Comparison of ENCODE assay signal across 8 mouse cellular contexts in genomic region chr5:142794582-142794981, GRCm38 (mm10). TPM values are rescaled to one million over a fixed set of nuclear protein-coding genes. Genes with fewer than 3 reads are reported as not detected.
DNase-seq lines count a peak whose midpoint lies in the region; ATAC-seq and TF ChIP-seq lines count a peak whose summit lies in the region.

No protein-coding gene starts in this region.

- whole genome bisulfite sequencing in intestine, embryonic 15.5 days, result 78% methylated on average over 13 of the region's 13 CpGs
- 82% methylated on average over 13 of the region's 13 CpGs for WGBS in intestine, postnatal 0 days
- 64% methylated on average over 13 of the region's 13 CpGs for WGBS in liver, embryonic 11.5 days
- 81% methylated on average over 13 of the region's 13 CpGs for WGBS in neural tube, embryonic 15.5 days

- H3K4me2 ChIP-seq in intestine, embryonic 15.5 days (replicated peaks), result no peak overlapping the region
- no peak overlapping the region for H3K4me2 ChIP-seq in intestine, postnatal 0 days (replicated peaks; ENCODE audit: low read depth)
- H3K4me2 ChIP-seq in liver, embryonic 11.5 days, result peak overlapping the region; percentile 48
- no peak overlapping the region for H3K4me2 ChIP-seq in neural tube, embryonic 15.5 days

- no peak overlapping the region for H3K4me3 ChIP-seq in intestine, embryonic 15.5 days (replicated peaks)
- no peak overlapping the region for H3K4me3 ChIP-seq in intestine, postnatal 0 days (ENCODE audit: low read depth, low read length)
- peak overlapping the region; percentile 59 for H3K4me3 ChIP-seq in bone marrow macrophage, adult 2 months (ENCODE audit: insufficient read depth, low read length)
- H3K4me3 ChIP-seq in liver, embryonic 11.5 days (ENCODE audit: low read depth, low read length), result peak overlapping the region; percentile 36
- H3K4me3 ChIP-seq in neural tube, embryonic 15.5 days (replicated peaks), result no peak overlapping the region

- no peak for DNase-seq in liver, embryonic 11.5 days (ENCODE audit: low spot score)
- DNase-seq in ovary, adult 18-20 months (ENCODE audit: low spot score), result no peak
- no peak for DNase-seq in layer of hippocampus, adult 8-10 months (ENCODE audit: low spot score in 2 of 2)
- DNase-seq in right cerebral cortex, postnatal 14 days, result no peak

- H3K4me1 ChIP-seq in intestine, embryonic 15.5 days (replicated peaks), result peaks cover 16% of the 10 kb centered on the region
- H3K4me1 ChIP-seq in intestine, postnatal 0 days (replicated peaks; ENCODE audit: control insufficient read depth, insufficient read depth, low read length), result peaks cover 5% of the 10 kb centered on the region; the same call in 1 of the 2 replicates
- H3K4me1 ChIP-seq in bone marrow macrophage, adult 2 months (ENCODE audit: control insufficient read depth, insufficient read depth, low read length), result peaks cover 59% of the 10 kb centered on the region
- H3K4me1 ChIP-seq in liver, embryonic 11.5 days (replicated peaks; ENCODE audit: control insufficient read depth, insufficient read depth, low read length), result peaks cover 10% of the 10 kb centered on the region
- peaks cover 79% of the 10 kb centered on the region for H3K4me1 ChIP-seq in neural tube, embryonic 15.5 days

- no peak overlapping the region; the same call in 1 of the 2 replicates for H3K27ac ChIP-seq in intestine, embryonic 15.5 days
- H3K27ac ChIP-seq in intestine, postnatal 0 days (ENCODE audit: low read depth, low read length), result no peak overlapping the region
- H3K27ac ChIP-seq in bone marrow macrophage, adult 2 months (ENCODE audit: insufficient read depth, low read depth, low read length), result peak overlapping the region; percentile 88
- H3K27ac ChIP-seq in liver, embryonic 11.5 days (ENCODE audit: low read depth, low read length), result peak overlapping the region; percentile 6; the same call in 1 of the 2 replicates
- H3K27ac ChIP-seq in neural tube, embryonic 15.5 days (replicated peaks), result 0 out of 2 replicates have a peak overlapping the region, but pooled peaks have one; percentile 19

- H3K36me3 ChIP-seq in intestine, embryonic 15.5 days, result peaks cover 4% of the 10 kb centered on the region
- H3K36me3 ChIP-seq in intestine, postnatal 0 days (ENCODE audit: control insufficient read depth, insufficient read depth), result peaks cover 23% of the 10 kb centered on the region; the same call in 1 of the 2 replicates
- H3K36me3 ChIP-seq in liver, embryonic 11.5 days (ENCODE audit: control insufficient read depth, insufficient read depth, low read length), result peaks cover 2% of the 10 kb centered on the region; the same call in 1 of the 2 replicates
- H3K36me3 ChIP-seq in neural tube, embryonic 15.5 days, result peaks cover 5% of the 10 kb centered on the region

- no peak for TF ChIP-seq CTCF in intestine, postnatal 0 days (IDR thresholded peaks at IDR 0.05; ENCODE audit: low read depth)
- no peak for TF ChIP-seq CTCF in bone marrow macrophage, adult 2 months (IDR thresholded peaks at IDR 0.05; ENCODE audit: low read depth, low read length)

- ATAC-seq in intestine, embryonic 15.5 days, result no peak
- no peak for ATAC-seq in intestine, postnatal 0 days
- peak; percentile 51 for ATAC-seq in liver, embryonic 11.5 days (replicated peaks; ENCODE audit: low FRiP score)
- ATAC-seq in neural tube, embryonic 15.5 days (ENCODE audit: low FRiP score), result no peak

- no peak for TF ChIP-seq POLR2A in bone marrow macrophage, adult 2 months (IDR thresholded peaks at IDR 0.05; ENCODE audit: borderline replicate concordance, low read depth, low read length)

- H3K9me3 ChIP-seq in intestine, embryonic 15.5 days, result no peaks in the 10 kb centered on the region
- no peaks in the 10 kb centered on the region for H3K9me3 ChIP-seq in intestine, postnatal 0 days (ENCODE audit: control insufficient read depth)
- no peaks in the 10 kb centered on the region for H3K9me3 ChIP-seq in liver, embryonic 11.5 days (ENCODE audit: control insufficient read depth, low read length)
- no peaks in the 10 kb centered on the region for H3K9me3 ChIP-seq in neural tube, embryonic 15.5 days (replicated peaks)

- H3K27me3 ChIP-seq in intestine, embryonic 15.5 days (replicated peaks), result no peaks in the 10 kb centered on the region
- H3K27me3 ChIP-seq in intestine, postnatal 0 days (replicated peaks; ENCODE audit: control insufficient read depth, insufficient read depth, low read length), result no peaks in the 10 kb centered on the region
- no peaks in the 10 kb centered on the region for H3K27me3 ChIP-seq in liver, embryonic 11.5 days (replicated peaks; ENCODE audit: control insufficient read depth, insufficient read depth, low read length)
- H3K27me3 ChIP-seq in neural tube, embryonic 15.5 days (replicated peaks), result no peaks in the 10 kb centered on the region

- 0 out of 2 replicates have a peak overlapping the region, but pooled peaks have one; percentile 20 for H3K9ac ChIP-seq in intestine, embryonic 15.5 days
- H3K9ac ChIP-seq in intestine, postnatal 0 days (ENCODE audit: low read depth, low read length), result no peak overlapping the region
- peak overlapping the region; percentile 46 for H3K9ac ChIP-seq in liver, embryonic 11.5 days (ENCODE audit: low read depth, low read length)
- H3K9ac ChIP-seq in neural tube, embryonic 15.5 days (replicated peaks), result no peak overlapping the region; the same call in 1 of the 2 replicates

RNA-seq across cellular contexts. Expression of gene Tnrc18, which starts 22.9 kb away (rescaled TPM):
- 19.5 and 21.6 TPM in 2 replicates for polyA plus RNA-seq in intestine, embryonic 15.5 days (2015; fragmentation: Nextera tagmentation; extraction: Ambion mirVana)
- 9.9 and 11.7 TPM in 2 replicates for polyA plus RNA-seq in intestine, postnatal 0 days (2015; fragmentation: Nextera tagmentation; extraction: Ambion mirVana)
- polyA plus RNA-seq in bone marrow macrophage, adult 2 months (2012; ENCODE audit: insufficient read depth, insufficient read length, missing spikeins), result 57.3 and 64.5 TPM in 2 replicates
- 10.9 and 11.1 TPM in 2 replicates for polyA plus RNA-seq in liver, embryonic 11.5 days (2014; fragmentation: Nextera tagmentation; extraction: Ambion mirVana)
- 22.5 and 26.0 TPM in 2 replicates for polyA plus RNA-seq in neural tube, embryonic 15.5 days (2015; fragmentation: Nextera tagmentation; extraction: Ambion mirVana)
- 100 to 1,000 TPM; 131 to 153 (median 136) TPM for total RNA-seq in layer of hippocampus, adult 8-10 months (2022)

Comparison
In these comparisons a context has a peak if more than half of its experiments do, and no peak if none do; other contexts are left out.
1. H3K9ac ChIP-seq: peak in intestine, embryonic 15.5 days (single experiment) and liver, embryonic 11.5 days (single experiment); none in intestine, postnatal 0 days (single experiment) and neural tube, embryonic 15.5 days (single experiment).
2. H3K27ac ChIP-seq: peak in bone marrow macrophage, adult 2 months (single experiment), liver, embryonic 11.5 days (single experiment) and neural tube, embryonic 15.5 days (single experiment); none in intestine, embryonic 15.5 days (single experiment) and intestine, postnatal 0 days (single experiment).
3. H3K4me3 ChIP-seq: peak in bone marrow macrophage, adult 2 months (single experiment) and liver, embryonic 11.5 days (single experiment); none in intestine, embryonic 15.5 days (single experiment), intestine, postnatal 0 days (single experiment) and neural tube, embryonic 15.5 days (single experiment).